ENCODE assay signal across 22 mouse cellular contexts in the genomic region with DNA sequence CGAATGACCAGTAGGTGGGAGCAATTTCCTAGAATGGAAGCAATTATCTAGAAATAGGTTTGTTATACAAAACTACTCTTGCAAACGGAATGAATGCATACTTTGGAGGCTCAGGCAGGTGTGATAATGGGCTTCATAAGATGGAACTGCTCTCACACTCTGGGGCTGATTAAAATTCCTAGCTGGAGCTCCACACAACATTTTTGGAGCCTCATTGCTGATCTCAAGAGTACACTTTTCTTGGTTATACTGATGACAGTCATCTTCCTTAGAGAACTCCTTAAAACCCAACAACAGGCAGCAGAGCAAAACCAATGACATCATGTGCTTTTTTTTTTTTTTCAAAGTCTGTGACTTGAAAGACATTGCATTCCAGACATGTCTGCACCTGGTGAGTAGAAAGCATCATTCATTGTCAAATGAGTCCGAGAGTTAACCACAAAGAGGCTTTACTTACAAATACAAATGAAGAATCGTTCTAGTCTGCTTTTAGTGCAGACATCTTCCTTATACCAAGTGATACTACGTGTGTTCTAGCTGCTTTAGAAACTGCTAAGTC. TPM values are rescaled to one million over a fixed set of nuclear protein-coding genes. Genes with fewer than 3 reads are reported as not detected.
DNase-seq lines count a peak whose midpoint lies in the region; ATAC-seq and TF ChIP-seq lines count a peak whose summit lies in the region.
"Had no signal": no experiment of that assay in that cellular context is flagged by ENCODE, and none has a peak within 500 bp of the region (broad histone marks: within the 10 kb centered on the region; RNA-seq: fewer than 3 reads in every experiment).

No protein-coding gene starts in this region.

- no peak overlapping the region for H3K4me2 ChIP-seq in hindbrain, postnatal 0 days (ENCODE audit: low read depth, low read length)
- H3K4me2 ChIP-seq in hindbrain, embryonic 12.5 days (replicated peaks): no peak overlapping the region
- H3K4me2 ChIP-seq: heart, embryonic 13.5 days; limb, embryonic 15.5 days had no signal

- no peaks in the 10 kb centered on the region for H3K27me3 ChIP-seq in hindbrain, postnatal 0 days (ENCODE audit: insufficient read depth, low read length)
- H3K27me3 ChIP-seq in hindbrain, embryonic 12.5 days: no peaks in the 10 kb centered on the region
- no peaks in the 10 kb centered on the region for H3K27me3 ChIP-seq in thymus, adult 2 months (ENCODE audit: control insufficient read depth, insufficient read depth, low read length)
- H3K27me3 ChIP-seq: heart, embryonic 13.5 days; limb, embryonic 15.5 days had no signal

- H3K9me3 ChIP-seq in hindbrain, postnatal 0 days (ENCODE audit: low read length): no peaks in the 10 kb centered on the region
- H3K9me3 ChIP-seq in hindbrain, embryonic 12.5 days (replicated peaks): no peaks in the 10 kb centered on the region
- H3K9me3 ChIP-seq: G1E; heart, embryonic 13.5 days; limb, embryonic 15.5 days had no signal

- no peak for TF ChIP-seq POLR2A in thymus, adult 2 months (IDR thresholded peaks at IDR 0.05; ENCODE audit: control insufficient read depth, extremely low read depth, insufficient read depth, low read length, poor library complexity)

- no peaks in the 10 kb centered on the region for H3K4me1 ChIP-seq in hindbrain, postnatal 0 days (ENCODE audit: insufficient read depth, low read length)
- no peaks in the 10 kb centered on the region for H3K4me1 ChIP-seq in hindbrain, embryonic 12.5 days
- H3K4me1 ChIP-seq in thymus, adult 2 months (replicated peaks; ENCODE audit: control insufficient read depth, insufficient read depth, low read length): no peaks in the 10 kb centered on the region
- H3K4me1 ChIP-seq: limb, embryonic 15.5 days had no signal

- no peak overlapping the region for H3K9ac ChIP-seq in hindbrain, postnatal 0 days (replicated peaks; ENCODE audit: low read length)
- no peak overlapping the region for H3K9ac ChIP-seq in hindbrain, embryonic 12.5 days
- H3K9ac ChIP-seq: heart, embryonic 13.5 days; limb, embryonic 15.5 days had no signal

- 0 out of 2 replicates have a peak, but pooled peaks have one; percentile 8 for TF ChIP-seq CTCF in hindbrain, postnatal 0 days (IDR thresholded peaks at IDR 0.05; ENCODE audit: low read depth)
- no peak for TF ChIP-seq CTCF in thymus, adult 2 months (IDR thresholded peaks at IDR 0.05; ENCODE audit: borderline replicate concordance, control insufficient read depth, extremely low read depth, insufficient read depth, low read length, poor library complexity)

- ATAC-seq in hindbrain, postnatal 0 days: peak; percentile 73
- ATAC-seq in hindbrain, embryonic 12.5 days (ENCODE audit: low FRiP score): no peak

- H3K27ac ChIP-seq in hindbrain, postnatal 0 days: no peak overlapping the region
- H3K27ac ChIP-seq in hindbrain, embryonic 12.5 days: no peak overlapping the region
- no peak overlapping the region for H3K27ac ChIP-seq in thymus, adult 2 months (ENCODE audit: control insufficient read depth, insufficient read depth, low read length)
- H3K27ac ChIP-seq: heart, embryonic 13.5 days; limb, embryonic 15.5 days had no signal

- peak; percentile 12 for DNase-seq in hindbrain, postnatal 0 days (ENCODE audit: low spot score)
- DNase-seq in thymus, postnatal 0 days (ENCODE audit: low spot score): peak; percentile 64
- no peak for DNase-seq in thymus, adult 2 months
- peak; percentile 51 for DNase-seq in ZHBTc4 (ENCODE audit: low read depth, low spot score)
- DNase-seq in frontal cortex, postnatal 25 days (ENCODE audit: low spot score in 2 of 2): no peak
- DNase-seq in urinary bladder, adult 2 months (ENCODE audit: low spot score): no peak
- DNase-seq: B cell, adult 2 months; cerebellum, adult 2 months; cerebellum, postnatal 36 days; gastrocnemius, postnatal 10 days; heart, adult 18-20 months; kidney, adult 18-20 months; kidney, postnatal 14 days; lung, postnatal 14 days; midbrain, embryonic 14.5 days; right cerebral cortex, adult 18-20 months; thymus, postnatal 4 days had no signal

- WGBS in hindbrain, postnatal 0 days: 51% methylated on average over 5 of the region's 5 CpGs
- 63% methylated on average over 5 of the region's 5 CpGs for WGBS in hindbrain, embryonic 12.5 days
- WGBS in thymus, adult 2 months: 39% methylated on average over 5 of the region's 5 CpGs

- no peaks in the 10 kb centered on the region for H3K36me3 ChIP-seq in hindbrain, postnatal 0 days (ENCODE audit: insufficient read depth, low read length)
- H3K36me3 ChIP-seq in hindbrain, embryonic 12.5 days: no peaks in the 10 kb centered on the region
- no peaks in the 10 kb centered on the region for H3K36me3 ChIP-seq in thymus, adult 2 months (ENCODE audit: control insufficient read depth, insufficient read depth, low read length)
- H3K36me3 ChIP-seq: G1E; heart, embryonic 13.5 days; limb, embryonic 15.5 days had no signal

- no peak overlapping the region for H3K4me3 ChIP-seq in hindbrain, postnatal 0 days (ENCODE audit: low read length)
- no peak overlapping the region for H3K4me3 ChIP-seq in hindbrain, embryonic 12.5 days
- no peak overlapping the region for H3K4me3 ChIP-seq in thymus, adult 2 months (ENCODE audit: control insufficient read depth, insufficient read depth, low read length)
- H3K4me3 ChIP-seq: heart, embryonic 13.5 days; limb, embryonic 15.5 days had no signal

RNA-seq across cellular contexts. Expression of gene Ipcef1, which starts 47.2 kb away (rescaled TPM):
- total RNA-seq in hindbrain, postnatal 0 days (2014; rRNA removed): 8.5 and 12.2 TPM in 2 replicates
- polyA plus RNA-seq in hindbrain, postnatal 0 days (2015; fragmentation: Nextera tagmentation; extraction: Ambion mirVana): 2.7 and 3.0 TPM in 2 replicates
- polyA plus RNA-seq in hindbrain, embryonic 12.5 days (2016; fragmentation: Nextera tagmentation; extraction: Ambion mirVana): 0.48 TPM in 2 replicates
- polyA plus RNA-seq in thymus, postnatal 0 days (2015; fragmentation: Nextera tagmentation; extraction: Ambion mirVana): 5.5 and 6.4 TPM in 2 replicates
- 6.5 and 7.6 TPM in 2 replicates for polyA plus RNA-seq in thymus, adult 2 months (2012; rRNA removed)
- 1.5 and 2.3 TPM in 2 replicates for polyA plus RNA-seq in urinary bladder, adult 2 months (2012; rRNA removed)
- polyA plus RNA-seq: G1E; testis, adult 2 months had no signal

Comparison
In these comparisons a context has a peak if more than half of its experiments do, and no peak if none do; other contexts are left out.
1. DNase-seq: peak in hindbrain, postnatal 0 days (single experiment), thymus, postnatal 0 days (single experiment) and ZHBTc4 (single experiment); none in thymus, adult 2 months (single experiment), frontal cortex, postnatal 25 days (0 of 2) and urinary bladder, adult 2 months (single experiment).